In the genomic region with DNA sequence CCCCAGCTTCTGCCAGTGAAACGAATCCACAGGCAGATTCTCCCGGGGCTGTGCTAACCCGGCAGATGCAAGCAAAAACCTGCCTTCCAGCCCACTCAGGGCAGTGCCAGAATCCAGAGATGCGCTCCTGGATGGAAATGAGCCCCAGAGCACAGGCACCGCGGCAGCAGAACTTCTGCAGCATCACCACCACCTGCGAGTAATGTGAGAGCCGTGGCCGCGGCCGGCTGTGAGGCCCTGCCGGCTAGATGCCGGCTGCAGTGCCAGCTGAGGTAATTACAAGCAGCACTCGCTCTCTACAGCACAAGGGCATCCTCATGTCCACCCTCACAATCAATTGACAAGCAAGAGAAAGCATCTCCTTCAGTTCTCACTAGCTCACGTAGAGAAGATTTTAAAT, we compare ENCODE assay signal across 21 mouse cellular contexts. TPM values are rescaled to one million over a fixed set of nuclear protein-coding genes. Genes with fewer than 3 reads are reported as not detected.
"Had no signal": no experiment of that assay in that cellular context is flagged by ENCODE, and none has a peak within 500 bp of the region (broad histone marks: within the 10 kb centered on the region; RNA-seq: fewer than 3 reads in every experiment).

No protein-coding gene starts in this region.

- ATAC-seq: midbrain, embryonic 13.5 days had no signal

- H3K27ac ChIP-seq: left cerebral cortex, adult 2 months; limb, embryonic 12.5 days; liver, embryonic 14.5 days; midbrain, embryonic 13.5 days had no signal

- H3K36me3 ChIP-seq: midbrain, embryonic 13.5 days had no signal

- H3K4me3 ChIP-seq: left cerebral cortex, adult 2 months; limb, embryonic 12.5 days; midbrain, embryonic 13.5 days had no signal

- DNase-seq: kidney, postnatal 14 days; liver; lung, adult 18-20 months; lung, postnatal 36 days; right cerebral cortex, adult 18-20 months; right cerebral cortex, postnatal 25 days had no signal

- H3K4me2 ChIP-seq: midbrain, embryonic 13.5 days had no signal

- H3K9ac ChIP-seq: limb, embryonic 12.5 days; liver, embryonic 14.5 days; midbrain, embryonic 13.5 days had no signal

RNA-seq across cellular contexts. Expression of gene Ankrd60, which starts 6.2 kb away (rescaled TPM):
- total RNA-seq: layer of hippocampus, postnatal 25 days; left cerebral cortex, adult 2 months; left cerebral cortex, postnatal 14 days; megakaryocyte progenitor cell, adult 5-6 weeks; midbrain, postnatal 0 days; neutrophil, adult 5-6 weeks had no signal
- polyA plus RNA-seq: kidney, embryonic 14.5 days; large intestine, adult 2 months; limb, embryonic 12.5 days; liver, embryonic 14.5 days; lung, embryonic 16.5 days; midbrain, embryonic 13.5 days; midbrain, postnatal 0 days; neural tube, embryonic 11.5 days; small intestine, adult 2 months; stomach, embryonic 16.5 days had no signal
